In the genomic region with DNA sequence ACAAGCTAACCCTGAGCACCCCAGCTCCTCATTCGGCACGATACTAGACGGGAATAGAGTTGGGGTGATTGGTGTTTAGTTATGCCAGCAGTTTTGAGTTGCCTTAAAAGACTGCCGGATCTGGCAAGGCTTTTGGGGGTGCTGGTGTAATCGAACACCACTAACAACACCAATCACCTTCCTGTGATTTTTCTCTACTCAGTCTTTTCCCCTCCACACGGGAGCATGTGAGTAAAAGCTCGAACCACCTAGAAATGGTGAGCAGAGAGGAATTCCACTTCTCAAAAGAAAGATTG, we compare ENCODE assay signal across 7 mouse cellular contexts. TPM values are rescaled to one million over a fixed set of nuclear protein-coding genes. Genes with fewer than 3 reads are reported as not detected.
DNase-seq lines count a peak whose midpoint lies in the region; ATAC-seq and TF ChIP-seq lines count a peak whose summit lies in the region.

No protein-coding gene starts in this region.

- no peak overlapping the region for H3K9ac ChIP-seq in neural tube, embryonic 11.5 days (ENCODE audit: low read length)
- H3K9ac ChIP-seq in heart, embryonic 15.5 days, result peak overlapping the region; percentile 32
- peak overlapping the region; percentile 71 for H3K9ac ChIP-seq in liver, embryonic 11.5 days (ENCODE audit: low read depth, low read length)
- 0 out of 2 replicates have a peak overlapping the region, but pooled peaks have one; percentile 43 for H3K9ac ChIP-seq in stomach, postnatal 0 days (ENCODE audit: low read length)

- peaks cover 89% of the 10 kb centered on the region for H3K27me3 ChIP-seq in neural tube, embryonic 11.5 days (ENCODE audit: control insufficient read depth, insufficient read depth, low read length)
- H3K27me3 ChIP-seq in heart, embryonic 15.5 days, result peaks cover 90% of the 10 kb centered on the region
- peaks cover 84% of the 10 kb centered on the region for H3K27me3 ChIP-seq in liver, embryonic 11.5 days (replicated peaks; ENCODE audit: control insufficient read depth, insufficient read depth, low read length)
- peaks cover 25% of the 10 kb centered on the region for H3K27me3 ChIP-seq in stomach, postnatal 0 days (ENCODE audit: control insufficient read depth, insufficient read depth, low read length)

- ATAC-seq in neural tube, embryonic 11.5 days (ENCODE audit: insufficient read depth, low FRiP score, low TSS enrichment), result no peak
- ATAC-seq in heart, embryonic 15.5 days (replicated peaks; ENCODE audit: insufficient number of reproducible peaks, insufficient read depth, low FRiP score, low read depth), result no peak
- ATAC-seq in liver, embryonic 11.5 days (replicated peaks; ENCODE audit: low FRiP score), result no peak
- no peak for ATAC-seq in stomach, postnatal 0 days (ENCODE audit: low FRiP score, low TSS enrichment)

- peak overlapping the region; percentile 43 for H3K4me3 ChIP-seq in neural tube, embryonic 11.5 days (ENCODE audit: low read depth, low read length)
- peak overlapping the region; percentile 57 for H3K4me3 ChIP-seq in heart, embryonic 15.5 days
- H3K4me3 ChIP-seq in liver, embryonic 11.5 days (ENCODE audit: low read depth, low read length), result peak overlapping the region; percentile 58
- peak overlapping the region; percentile 47 for H3K4me3 ChIP-seq in stomach, postnatal 0 days (ENCODE audit: low read depth, low read length)

- no peak overlapping the region for H3K27ac ChIP-seq in neural tube, embryonic 11.5 days (ENCODE audit: low read depth, low read length)
- H3K27ac ChIP-seq in heart, embryonic 15.5 days, result no peak overlapping the region
- H3K27ac ChIP-seq in liver, embryonic 11.5 days (ENCODE audit: low read depth, low read length), result no peak overlapping the region
- no peak overlapping the region for H3K27ac ChIP-seq in stomach, postnatal 0 days (replicated peaks)

- TF ChIP-seq EP300 in stomach, postnatal 0 days (optimal IDR thresholded peaks at IDR 0.05), result no peak

- WGBS in neural tube, embryonic 11.5 days, result under 1% methylated on average over 7 of the region's 7 CpGs
- WGBS in heart, embryonic 15.5 days, result 3% methylated on average over 7 of the region's 7 CpGs
- WGBS in liver, embryonic 11.5 days, result 2% methylated on average over 7 of the region's 7 CpGs
- 6% methylated on average over 7 of the region's 7 CpGs for WGBS in stomach, postnatal 0 days

- no peaks in the 10 kb centered on the region for H3K9me3 ChIP-seq in neural tube, embryonic 11.5 days (ENCODE audit: control insufficient read depth, low read length)
- no peaks in the 10 kb centered on the region for H3K9me3 ChIP-seq in heart, embryonic 15.5 days (replicated peaks)
- no peaks in the 10 kb centered on the region for H3K9me3 ChIP-seq in liver, embryonic 11.5 days (ENCODE audit: control insufficient read depth, low read length)
- no peaks in the 10 kb centered on the region for H3K9me3 ChIP-seq in stomach, postnatal 0 days (ENCODE audit: control insufficient read depth, low read length)

- peaks cover 20% of the 10 kb centered on the region for H3K4me1 ChIP-seq in neural tube, embryonic 11.5 days (ENCODE audit: control insufficient read depth, insufficient read depth, low read length)
- H3K4me1 ChIP-seq in heart, embryonic 15.5 days (replicated peaks), result peaks cover 43% of the 10 kb centered on the region
- H3K4me1 ChIP-seq in liver, embryonic 11.5 days (replicated peaks; ENCODE audit: control insufficient read depth, insufficient read depth, low read length), result 0 out of 2 replicates have a peak, but pooled peaks cover 4% of the 10 kb centered on the region
- H3K4me1 ChIP-seq in stomach, postnatal 0 days (replicated peaks; ENCODE audit: control insufficient read depth, insufficient read depth), result no peaks in the 10 kb centered on the region

- H3K4me2 ChIP-seq in neural tube, embryonic 11.5 days (ENCODE audit: low read depth), result peak overlapping the region; percentile 86
- peak overlapping the region; percentile 96 for H3K4me2 ChIP-seq in heart, embryonic 15.5 days
- peak overlapping the region; percentile 68 for H3K4me2 ChIP-seq in liver, embryonic 11.5 days
- peak overlapping the region; percentile 69 for H3K4me2 ChIP-seq in stomach, postnatal 0 days (replicated peaks; ENCODE audit: low read depth)

- TF ChIP-seq CTCF in stomach, postnatal 0 days (IDR thresholded peaks at IDR 0.05; ENCODE audit: low read depth), result no peak

- DNase-seq in neural tube, embryonic 11.5 days (ENCODE audit: low spot score), result peak; percentile 21
- DNase-seq in neural tube, embryonic 10.5 days (ENCODE audit: extremely low spot score, low spot score), result no peak
- DNase-seq in liver, embryonic 11.5 days (ENCODE audit: low spot score), result no peak
- DNase-seq in stomach, postnatal 0 days (ENCODE audit: low spot score), result no peak
- no peak for DNase-seq in ovary, postnatal 14 days (ENCODE audit: low spot score)
- DNase-seq in urinary bladder, adult 2 months (ENCODE audit: low spot score), result no peak

- no peaks in the 10 kb centered on the region for H3K36me3 ChIP-seq in neural tube, embryonic 11.5 days (ENCODE audit: control insufficient read depth, insufficient read depth, low read length)
- H3K36me3 ChIP-seq in heart, embryonic 15.5 days, result no peaks in the 10 kb centered on the region
- no peaks in the 10 kb centered on the region for H3K36me3 ChIP-seq in liver, embryonic 11.5 days (ENCODE audit: control insufficient read depth, insufficient read depth, low read length)
- H3K36me3 ChIP-seq in stomach, postnatal 0 days (ENCODE audit: control insufficient read depth, insufficient read depth, low read length), result no peaks in the 10 kb centered on the region

RNA-seq across cellular contexts. Expression of gene Nr5a2, which starts 12.2 kb away (rescaled TPM):
- polyA plus RNA-seq in neural tube, embryonic 11.5 days (2014; fragmentation: Nextera tagmentation; extraction: Ambion mirVana), result 0.57 and 0.76 TPM in 2 replicates
- polyA plus RNA-seq in heart, embryonic 15.5 days (2015; fragmentation: Nextera tagmentation; extraction: Ambion mirVana), result 0.30 and 0.39 TPM in 2 replicates
- polyA plus RNA-seq in liver, embryonic 11.5 days (2014; fragmentation: Nextera tagmentation; extraction: Ambion mirVana), result 4.9 and 5.3 TPM in 2 replicates
- 0.48 and 0.51 TPM in 2 replicates for polyA plus RNA-seq in stomach, postnatal 0 days (2015; fragmentation: Nextera tagmentation; extraction: Ambion mirVana)
- polyA plus RNA-seq in urinary bladder, adult 2 months (2012; rRNA removed), result 1.1 and 1.3 TPM in 2 replicates
